Mouse (Mus musculus): Measurements from ENCODE around the gene Tmem260.

GRCm38 (mm10) chr14:48476278-48476677 lies 30.4 kb downstream of the Tmem260 start:
- TF ChIP-seq CTCF (IDR thresholded peaks at IDR 0.05; ENCODE audit: low read depth, low read length) (no peak), GATA1 (IDR thresholded peaks at IDR 0.05; ENCODE audit: borderline replicate concordance, low read length) (no peak)

Data from G1E (cell line).